Mouse (Mus musculus) embryonic facial prominence, embryonic 11.5 days (tissue): ENCODE results near the gene Cdh3. TPM values are rescaled to one million over a fixed set of nuclear protein-coding genes. Genes with fewer than 3 reads are reported as not detected.

ENCODE experiments used
- ATAC-seq: fragments of 200-750 bp; cut with Nextera tagmentation; replicated peaks from 2 replicates; pipeline ENCODE4 v1.8.0; 2017; ENCODE audit warnings: low read depth; ENCODE audit not compliant: insufficient number of reproducible peaks, low FRiP score, low TSS enrichment
- DNase-seq: peaks from one replicate; pipeline ENCODE4 v3.0.0-alpha.2; 2015; ENCODE audit warnings: low spot score
- H3K27ac ChIP-seq: fragments of 300-500 bp; sonication (generic); replicated peaks from 2 replicates; pipeline ENCODE4 v1.5.1; 2014; ENCODE audit warnings: mild to moderate bottlenecking, low read depth, low read length, control low read depth
- H3K27me3 ChIP-seq: fragments of 300-500 bp; sonication (generic); 2 replicates; pipeline ENCODE4 v1.6.1; 2014; ENCODE audit warnings: mild to moderate bottlenecking, low read length, moderate library complexity, mixed read lengths; ENCODE audit not compliant: control insufficient read depth, insufficient read depth
- H3K36me3 ChIP-seq: fragments of 300-500 bp; sonication (generic); replicated peaks from 2 replicates; pipeline ENCODE4 v1.6.1; 2014; ENCODE audit warnings: low read depth, mild to moderate bottlenecking, low read length, moderate library complexity, mixed read lengths; ENCODE audit not compliant: control insufficient read depth, insufficient read depth
- H3K4me1 ChIP-seq: fragments of 300-500 bp; sonication (generic); 2 replicates; pipeline ENCODE4 v1.6.1; 2014; ENCODE audit warnings: low read length, mixed read lengths; ENCODE audit not compliant: control insufficient read depth, insufficient read depth
- H3K4me2 ChIP-seq: fragments of 300-500 bp; sonication (generic); 2 replicates; pipeline ENCODE4 v1.6.1; 2014; ENCODE audit warnings: low read depth, mild to moderate bottlenecking, control low read depth, low read length, moderate library complexity
- H3K4me3 ChIP-seq: fragments of 300-500 bp; sonication (generic); 2 replicates; pipeline ENCODE4 v1.5.1; 2014; ENCODE audit warnings: low read depth, low read length, control low read depth
- H3K9ac ChIP-seq: fragments of 300-500 bp; sonication (generic); replicated peaks from 2 replicates; pipeline ENCODE4 v1.6.1; 2014; ENCODE audit warnings: mild to moderate bottlenecking, control low read depth, low read length
- H3K9me3 ChIP-seq: fragments of 300-500 bp; sonication (generic); replicated peaks from 2 replicates; pipeline ENCODE4 v1.6.1; 2016; ENCODE audit warnings: mild to moderate bottlenecking, low read length, inconsistent platforms, mixed read lengths; ENCODE audit not compliant: control insufficient read depth
- WGBS: fragments of 180-500 bp; shearing (Covaris S2); extraction: QIAGEN DNeasy Blood & Tissue Kit; methylation state at CpG from one replicate; pipeline ENCODE4 v1.1.7; 2014; 5-methylcytosine and 5-hydroxymethylcytosine counted together
- polyA plus RNA-seq: library from polyadenylated mRNA; unstranded; fragments of >200 nt; fragmentation: Nextera tagmentation; extraction: Ambion mirVana; gene quantifications from 2 replicates; pipeline ENCODE4 v1.2.1, GENCODE M21; 2014

Cdh3 gene
- polyA plus RNA-seq, 1 experiment from 2014 or later = 10.8 TPM

DNA sequence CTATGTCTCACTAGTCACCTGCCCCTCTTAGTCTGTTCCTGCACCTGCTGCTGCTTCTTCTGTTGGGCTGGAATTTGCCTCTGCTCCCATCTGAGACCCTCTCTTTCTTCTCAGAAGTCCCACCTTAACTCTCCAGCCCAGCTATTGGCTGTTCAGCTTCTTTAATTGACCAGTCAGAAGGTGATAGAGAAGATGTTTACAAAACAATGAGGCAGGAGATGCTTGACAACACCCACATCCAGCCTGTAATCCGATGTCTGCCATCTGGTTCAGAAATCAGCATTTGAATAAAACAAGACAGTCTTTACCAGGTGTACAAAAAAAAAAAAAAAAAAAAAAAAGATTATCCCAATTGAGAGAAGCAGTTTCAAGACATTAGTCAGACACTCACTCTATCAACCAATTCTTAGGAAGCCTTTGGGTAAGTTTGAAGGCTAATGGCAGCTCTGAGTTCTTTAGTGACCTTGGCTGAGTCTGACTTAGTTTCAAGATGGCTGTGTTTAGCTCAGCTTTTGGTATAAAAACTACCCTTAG is 5.3 kb downstream of the Cdh3 start:
- Histone ChIP-seq H3K9ac (no peak overlapping the region), H3K4me1 (peaks cover 1% of the 10 kb centered on the region; the same call in 1 of the 2 replicates), H3K4me2 (no peak overlapping the region), H3K27me3 (no peaks in the 10 kb centered on the region; the same call in 1 of the 2 replicates), H3K9me3 (no peaks in the 10 kb centered on the region), H3K27ac (no peak overlapping the region), H3K4me3 (no peak overlapping the region), H3K36me3 (no peaks in the 10 kb centered on the region)
- WGBS = 31% methylated on average over 1 of the region's 1 CpGs
- DNase-seq (no peak), ATAC-seq (no peak)

GRCm38 (mm10) chr8:106516581-106516980 is 5.9 kb downstream of the Cdh3 start:
- H3K4me2 ChIP-seq = no peak overlapping the region
- no peak for ATAC-seq
- 80% methylated on average over 2 of the region's 2 CpGs for WGBS

GRCm38 (mm10) chr8:106518763-106519162 is 8.1 kb downstream of the Cdh3 start:
- no peaks in the 10 kb centered on the region for H3K4me1 ChIP-seq
- WGBS = 26% methylated on average over 3 of the region's 3 CpGs

More at GRCm38 (mm10) chr8:106516581-106516980, 5.9 kb downstream of the Cdh3 start:
- Histone ChIP-seq H3K4me1 (no peaks in the 10 kb centered on the region), H3K27ac (no peak overlapping the region), H3K9ac (no peak overlapping the region), H3K27me3 (no peaks in the 10 kb centered on the region), H3K4me3 (no peak overlapping the region), H3K36me3 (no peaks in the 10 kb centered on the region), H3K9me3 (no peaks in the 10 kb centered on the region)
- DNase-seq = no peak

GRCm38 (mm10) chr8:106520578-106520977 is 9.9 kb downstream of the Cdh3 start:
- Histone ChIP-seq H3K27ac (no peak overlapping the region), H3K4me3 (no peak overlapping the region), H3K27me3 (no peaks in the 10 kb centered on the region), H3K4me1 (no peaks in the 10 kb centered on the region), H3K36me3 (no peaks in the 10 kb centered on the region), H3K9me3 (no peaks in the 10 kb centered on the region), H3K9ac (no peak overlapping the region), H3K4me2 (no peak overlapping the region)
- DNase-seq (no peak), ATAC-seq (no peak)
- 77% methylated on average over 7 of the region's 7 CpGs for WGBS

More at GRCm38 (mm10) chr8:106518763-106519162, 8.1 kb downstream of the Cdh3 start:
- no peak overlapping the region for H3K27ac ChIP-seq
- no peaks in the 10 kb centered on the region for H3K36me3 ChIP-seq
- no peak for ATAC-seq
- H3K27me3 ChIP-seq = no peaks in the 10 kb centered on the region
- no peak overlapping the region for H3K4me2 ChIP-seq
- DNase-seq = no peak
- H3K9me3 ChIP-seq = no peaks in the 10 kb centered on the region
- H3K4me3 ChIP-seq = no peak overlapping the region
- H3K9ac ChIP-seq = no peak overlapping the region

- no peak overlapping the region for H3K27ac ChIP-seq
- no peaks in the 10 kb centered on the region for H3K9me3 ChIP-seq
- no peak overlapping the region for H3K4me3 ChIP-seq
- no peaks in the 10 kb centered on the region for H3K27me3 ChIP-seq
- no peak overlapping the region for H3K4me2 ChIP-seq
- no peaks in the 10 kb centered on the region for H3K4me1 ChIP-seq
- DNase-seq (no peak), ATAC-seq (no peak)
- H3K36me3 ChIP-seq = no peaks in the 10 kb centered on the region
- WGBS = 62% methylated on average over 9 of the region's 9 CpGs
- no peak overlapping the region for H3K9ac ChIP-seq
These were observed 11.2 kb downstream of the Cdh3 start for GRCm38 (mm10) chr8:106521845-106522244.

- H3K4me3 ChIP-seq = no peak overlapping the region
- no peaks in the 10 kb centered on the region for H3K4me1 ChIP-seq
- ATAC-seq (no peak), DNase-seq (no peak)
- H3K9ac ChIP-seq = no peak overlapping the region
- no peak overlapping the region for H3K27ac ChIP-seq
- H3K9me3 ChIP-seq = no peaks in the 10 kb centered on the region
- H3K4me2 ChIP-seq = no peak overlapping the region
- H3K27me3 ChIP-seq = no peaks in the 10 kb centered on the region
- no peaks in the 10 kb centered on the region for H3K36me3 ChIP-seq
- WGBS = 48% methylated on average over 6 of the region's 6 CpGs
These were observed 16.0 kb downstream of the Cdh3 start for GRCm38 (mm10) chr8:106526725-106527124.

DNA sequence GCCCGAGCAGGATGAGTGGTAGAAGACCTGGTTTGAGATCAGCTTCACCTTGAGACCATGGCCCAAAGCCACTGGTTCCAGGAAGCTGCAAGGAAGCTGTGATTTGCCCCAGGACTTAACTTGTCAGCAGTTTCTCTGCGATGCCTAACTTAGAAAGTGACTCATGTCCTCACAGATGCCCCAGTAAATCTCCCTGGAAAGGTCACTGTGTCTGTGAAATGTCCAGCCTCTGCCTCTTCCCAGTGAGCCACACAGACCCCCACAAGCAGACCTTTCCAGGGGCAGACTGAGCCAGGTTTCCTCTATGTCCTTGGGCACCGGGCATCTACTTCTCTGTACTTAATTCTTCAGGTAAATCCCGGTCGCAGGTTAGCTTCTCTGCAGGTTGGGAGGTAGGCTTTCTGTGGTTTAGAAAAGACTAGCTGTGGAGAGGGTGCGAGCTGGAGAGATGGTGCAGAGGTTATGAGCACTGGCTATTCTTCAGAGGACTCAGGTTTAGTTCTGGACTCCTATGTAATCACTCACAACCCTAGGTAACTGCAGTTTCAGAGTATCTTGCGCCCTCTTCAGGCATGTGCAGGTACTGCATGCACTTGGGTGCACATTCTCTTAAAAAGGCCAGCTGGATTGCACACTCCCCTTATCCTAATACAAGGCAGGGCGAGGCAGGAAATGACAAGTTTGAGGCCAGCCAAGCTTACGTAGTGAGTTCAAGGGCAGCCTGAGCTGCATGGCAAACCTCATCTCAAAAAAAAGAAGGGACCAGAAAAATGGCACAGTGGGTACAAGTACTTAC is 16.7 kb downstream of the Cdh3 start:
- no peak for ATAC-seq
- no peak for DNase-seq
- Histone ChIP-seq H3K27me3 (no peaks in the 10 kb centered on the region), H3K27ac (no peak overlapping the region), H3K36me3 (no peaks in the 10 kb centered on the region), H3K4me3 (no peak overlapping the region), H3K9me3 (no peaks in the 10 kb centered on the region), H3K4me1 (no peaks in the 10 kb centered on the region), H3K4me2 (no peak overlapping the region), H3K9ac (no peak overlapping the region)
- WGBS = 85% methylated on average over 9 of the region's 9 CpGs

GRCm38 (mm10) chr8:106528596-106529249 is 18.0 kb downstream of the Cdh3 start:
- DNase-seq (no peak), ATAC-seq (no peak)
- Histone ChIP-seq H3K36me3 (no peaks in the 10 kb centered on the region), H3K9me3 (no peaks in the 10 kb centered on the region), H3K9ac (no peak overlapping the region), H3K4me1 (no peaks in the 10 kb centered on the region), H3K4me2 (no peak overlapping the region), H3K27ac (no peak overlapping the region), H3K27me3 (no peaks in the 10 kb centered on the region), H3K4me3 (no peak overlapping the region)
- 83% methylated on average over 9 of the region's 9 CpGs for WGBS
